Comparison of ENCODE assay signal across 9 mouse cellular contexts in the genomic region with DNA sequence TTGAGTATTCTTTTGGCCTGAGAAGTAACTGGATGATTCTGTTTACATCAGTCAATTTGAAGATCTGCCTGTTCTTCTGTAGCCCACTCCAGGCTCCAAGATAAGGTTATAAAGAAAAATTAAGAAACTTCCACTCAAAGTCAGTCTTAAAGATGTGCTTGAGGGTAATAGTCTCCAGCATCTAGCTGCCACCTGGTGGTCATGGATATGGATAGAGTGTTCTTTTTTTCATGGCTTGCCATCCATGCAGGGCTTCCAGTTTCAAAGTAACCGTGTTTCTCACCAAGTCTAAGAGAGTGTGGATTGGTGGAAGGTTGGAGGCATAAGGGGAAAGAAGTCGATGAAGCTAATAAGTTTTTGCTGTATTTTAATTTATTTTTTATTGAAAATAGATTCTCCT. TPM values are rescaled to one million over a fixed set of nuclear protein-coding genes. Genes with fewer than 3 reads are reported as not detected.
A peak's percentile ranks its signal among the peaks of the same experiment; 100 is the strongest.
DNase-seq lines count a peak whose midpoint lies in the region; ATAC-seq lines count a peak whose summit lies in the region.
"Had no signal": no experiment of that assay in that cellular context is flagged by ENCODE, and none has a peak within 500 bp of the region (broad histone marks: within the 10 kb centered on the region; RNA-seq: fewer than 3 reads in every experiment).

No protein-coding gene starts in this region.

- H3K27me3 ChIP-seq in heart, embryonic 11.5 days (ENCODE audit: control insufficient read depth, insufficient read depth, low read length) = peaks cover 4% of the 10 kb centered on the region

- H3K27ac ChIP-seq in heart, embryonic 11.5 days (ENCODE audit: low read depth, low read length) = no peak overlapping the region
- H3K27ac ChIP-seq: limb, embryonic 12.5 days had no signal

- H3K9me3 ChIP-seq in heart, embryonic 11.5 days (replicated peaks; ENCODE audit: control insufficient read depth, low read length) = no peaks in the 10 kb centered on the region
- H3K9me3 ChIP-seq: limb, embryonic 12.5 days had no signal

- peak; percentile 11 to 49 for DNase-seq in heart, adult 18-20 months
- peak; percentile 2 for DNase-seq in ovary, postnatal 14 days (ENCODE audit: low spot score)
- DNase-seq in ovary, postnatal 36 days (ENCODE audit: low spot score) = no peak
- DNase-seq in embryo, embryonic 11 days = peak; percentile 43
- peak; percentile 13 for DNase-seq in mesoderm, embryonic 11.5 days (ENCODE audit: low read depth, low spot score)
- no peak for DNase-seq in gastrocnemius, postnatal 36 days

- H3K36me3 ChIP-seq in heart, embryonic 11.5 days (ENCODE audit: control insufficient read depth, insufficient read depth, low read length) = no peaks in the 10 kb centered on the region
- H3K36me3 ChIP-seq: limb, embryonic 12.5 days had no signal

- no peak overlapping the region for H3K9ac ChIP-seq in heart, embryonic 11.5 days (ENCODE audit: low read depth, low read length)
- H3K9ac ChIP-seq: limb, embryonic 12.5 days had no signal

- intact Hi-C loops in gastrocnemius, postnatal 36 days (cut with DNase I) = loop anchor here (5.0 to 10.0 kb wide), 3 partner anchors 148 to 370 kb away; no protein-coding TSS in a partner anchor

- no peak overlapping the region for H3K4me2 ChIP-seq in heart, embryonic 11.5 days
- H3K4me2 ChIP-seq: limb, embryonic 12.5 days had no signal

- no peaks in the 10 kb centered on the region for H3K4me1 ChIP-seq in heart, embryonic 11.5 days (ENCODE audit: control insufficient read depth, insufficient read depth, low read length)
- H3K4me1 ChIP-seq: limb, embryonic 12.5 days had no signal

- no peak for ATAC-seq in heart, embryonic 11.5 days (replicated peaks; ENCODE audit: insufficient number of reproducible peaks, low FRiP score, low TSS enrichment)
- ATAC-seq in megakaryocyte progenitor cell, adult 5-6 weeks (replicated peaks; ENCODE audit: poor library complexity) = no peak

- H3K4me3 ChIP-seq in heart, embryonic 11.5 days (ENCODE audit: low read depth, low read length) = no peak overlapping the region
- H3K4me3 ChIP-seq: limb, embryonic 12.5 days had no signal

- WGBS in heart, embryonic 11.5 days (ENCODE audit: insufficient replicate concordance) = 40% methylated on average over 2 of the region's 2 CpGs

RNA-seq across cellular contexts. Expression of gene Slc16a2, which starts 23.5 kb away (rescaled TPM):
- 1 to 10 TPM; 6.6 to 7.0 TPM for total RNA-seq in heart, adult 18-20 months (2021)
- polyA plus RNA-seq in heart, embryonic 11.5 days (2014; fragmentation: Nextera tagmentation; extraction: Ambion mirVana) = 11.1 and 11.3 TPM in 2 replicates
- 0.20 TPM in 1 of 2 replicates, not detected in the other for total RNA-seq in megakaryocyte progenitor cell, adult 5-6 weeks (2015)
- total RNA-seq in megakaryocyte progenitor cell, adult 5-6 weeks (2017) = not detected in 2 replicates
- 1 to 10 TPM; 2.0 to 2.5 TPM for total RNA-seq in gastrocnemius, postnatal 36 days (2021)

Comparison
In these comparisons a context has a peak if more than half of its experiments do, and no peak if none do; other contexts are left out.
1. DNase-seq: peak in heart, adult 18-20 months (2 of 2), ovary, postnatal 14 days (single experiment), embryo, embryonic 11 days (single experiment) and mesoderm, embryonic 11.5 days (single experiment); none in ovary, postnatal 36 days (single experiment) and gastrocnemius, postnatal 36 days (0 of 2).